Mouse (Mus musculus): Measurements from ENCODE around the gene Aqp2. TPM values are rescaled to one million over a fixed set of nuclear protein-coding genes. Genes with fewer than 3 reads are reported as not detected.

The Aqp2 gene
- polyA plus RNA-seq, 1 experiment from 2014 or later, result not detected

DNA sequence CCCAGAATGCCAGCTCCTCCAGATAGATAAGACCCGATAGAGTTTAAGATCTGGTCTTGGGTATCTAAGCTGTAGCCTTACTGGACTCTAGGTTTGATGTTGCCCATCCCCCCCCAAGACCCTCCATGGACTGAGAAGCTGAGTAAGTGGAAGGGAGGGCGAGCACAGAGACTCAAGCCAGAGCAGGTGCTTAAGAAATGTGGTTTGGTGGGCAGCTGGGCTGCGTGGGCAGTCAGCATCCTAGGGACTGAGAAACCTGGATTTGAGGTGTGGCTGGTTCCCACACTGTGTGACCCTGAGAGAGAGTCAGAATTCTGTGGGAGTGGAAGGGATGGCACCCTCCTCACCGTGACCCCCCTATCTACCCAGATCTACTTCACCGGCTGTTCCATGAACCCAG is 14.0 kb downstream of the Aqp2 start:
- H3K27ac ChIP-seq (replicated peaks), result no peak overlapping the region
- 77% methylated on average over 5 of the region's 5 CpGs for WGBS
- peaks cover 80% of the 10 kb centered on the region for H3K27me3 ChIP-seq

DNA sequence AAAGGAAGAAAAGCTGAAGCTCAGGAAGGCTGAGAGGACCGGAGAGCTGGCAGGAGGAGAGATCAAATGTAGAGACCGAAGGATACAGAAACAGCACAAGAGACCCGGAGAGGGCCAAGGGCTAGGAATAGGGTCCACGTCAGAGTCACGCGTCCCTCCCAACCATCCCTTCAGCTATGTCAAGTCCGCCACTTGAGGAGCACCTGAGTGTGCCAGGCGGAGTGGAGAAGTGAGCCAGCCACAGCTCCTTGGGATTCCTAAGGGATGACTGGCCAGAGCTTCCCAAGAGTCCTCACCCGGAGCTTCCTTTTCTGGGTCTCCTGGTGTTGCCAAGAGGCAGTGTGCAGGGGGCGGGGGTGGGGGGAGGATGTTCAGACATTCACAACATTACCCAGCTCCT is 16.1 kb downstream of the Aqp2 start:
- H3K4me3 ChIP-seq, result no peak overlapping the region
- no peak overlapping the region for H3K27ac ChIP-seq (replicated peaks)
- no peak for ATAC-seq (ENCODE audit: low read depth)
- H3K36me3 ChIP-seq, result no peaks in the 10 kb centered on the region
- H3K9ac ChIP-seq, result no peak overlapping the region
- WGBS, result 83% methylated on average over 10 of the region's 10 CpGs
- H3K4me2 ChIP-seq, result no peak overlapping the region
- H3K27me3 ChIP-seq, result peaks cover 59% of the 10 kb centered on the region
- peaks cover 40% of the 10 kb centered on the region for H3K4me1 ChIP-seq (replicated peaks)
- no peaks in the 10 kb centered on the region for H3K9me3 ChIP-seq

More for the DNA sequence above, 14.0 kb downstream of the Aqp2 start:
- Histone ChIP-seq H3K9ac (no peak overlapping the region), H3K4me1 (replicated peaks) (peaks cover 27% of the 10 kb centered on the region), H3K36me3 (no peaks in the 10 kb centered on the region), H3K9me3 (no peaks in the 10 kb centered on the region), H3K4me2 (no peak overlapping the region), H3K4me3 (no peak overlapping the region)
- ATAC-seq (ENCODE audit: low read depth), result no peak

- 0 out of 2 replicates have a peak overlapping the region, but pooled peaks have one; percentile 9 for H3K9ac ChIP-seq
- H3K4me2 ChIP-seq, result peak overlapping the region; percentile 20; the same call in 1 of the 2 replicates
- H3K4me1 ChIP-seq (replicated peaks), result peaks cover 44% of the 10 kb centered on the region
- no peaks in the 10 kb centered on the region for H3K9me3 ChIP-seq
- H3K4me3 ChIP-seq, result no peak overlapping the region
- peak overlapping the region; percentile 64 for H3K27ac ChIP-seq (replicated peaks)
- H3K36me3 ChIP-seq, result no peaks in the 10 kb centered on the region
- peaks cover 47% of the 10 kb centered on the region for H3K27me3 ChIP-seq
- ATAC-seq (ENCODE audit: low read depth), result peak; percentile 90
- WGBS, result 0% methylated on average over 7 of the region's 7 CpGs
These were observed 17.3 kb downstream of the Aqp2 start for GRCm38 (mm10) chr15:99596056-99596687.

DNA sequence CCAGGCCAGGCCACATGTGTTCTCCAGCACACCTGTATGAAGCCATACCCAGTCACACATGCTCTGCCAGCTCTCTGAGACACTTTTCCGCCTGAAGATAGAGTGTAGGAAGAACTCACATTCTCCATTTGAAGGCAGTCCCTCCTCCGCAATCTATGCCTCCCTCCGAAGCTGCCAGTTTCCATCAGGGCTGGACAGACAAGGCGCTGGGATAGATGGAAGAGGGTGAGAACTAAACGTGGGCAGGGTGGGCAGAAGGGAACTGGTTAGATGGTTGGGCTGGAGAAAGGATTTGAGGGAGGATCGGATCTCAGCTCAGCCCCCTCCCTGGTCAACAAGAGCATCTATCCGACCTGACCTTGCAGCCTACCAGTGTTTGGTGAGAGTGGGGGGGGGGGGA is 18.0 kb downstream of the Aqp2 start:
- Histone ChIP-seq H3K4me2 (no peak overlapping the region), H3K27ac (replicated peaks) (peak overlapping the region; percentile 46), H3K9ac (no peak overlapping the region), H3K27me3 (peaks cover 40% of the 10 kb centered on the region), H3K4me1 (replicated peaks) (peaks cover 49% of the 10 kb centered on the region), H3K36me3 (no peaks in the 10 kb centered on the region), H3K4me3 (no peak overlapping the region), H3K9me3 (no peaks in the 10 kb centered on the region)
- 62% methylated on average over 7 of the region's 7 CpGs for WGBS
- ATAC-seq (ENCODE audit: low read depth), result no peak; the same call in 1 of the 2 replicates

DNA sequence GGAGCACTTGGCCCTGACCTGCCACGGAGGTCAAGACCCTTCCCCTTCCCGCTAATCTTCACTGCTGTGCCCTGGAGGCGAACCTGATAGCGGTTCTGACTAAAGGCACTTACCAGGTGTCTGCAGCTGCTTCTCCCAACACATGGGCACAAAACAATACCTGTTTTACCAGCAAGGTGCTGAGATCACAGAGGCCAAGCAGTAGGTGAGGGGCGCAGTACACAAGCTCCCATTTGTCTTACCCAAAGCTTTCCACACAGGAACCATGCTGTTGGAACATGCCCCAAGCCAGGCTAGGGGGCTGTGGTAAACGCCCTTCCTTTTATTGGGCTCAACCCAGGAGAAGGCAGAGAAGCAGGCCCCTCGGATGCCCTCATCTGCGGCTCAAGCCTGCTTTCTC is 18.7 kb downstream of the Aqp2 start:
- peak overlapping the region; percentile 41; the same call in 1 of the 2 replicates for H3K9ac ChIP-seq
- no peak overlapping the region for H3K4me3 ChIP-seq
- peaks cover 55% of the 10 kb centered on the region for H3K4me1 ChIP-seq (replicated peaks)
- peaks cover 33% of the 10 kb centered on the region for H3K27me3 ChIP-seq
- H3K9me3 ChIP-seq, result no peaks in the 10 kb centered on the region
- H3K4me2 ChIP-seq, result no peak overlapping the region
- no peak for ATAC-seq (ENCODE audit: low read depth)
- 60% methylated on average over 8 of the region's 8 CpGs for WGBS
- H3K27ac ChIP-seq (replicated peaks), result peak overlapping the region; percentile 46; the same call in 1 of the 2 replicates
- no peaks in the 10 kb centered on the region for H3K36me3 ChIP-seq

GRCm38 (mm10) chr15:99599245-99600070 is 20.6 kb downstream of the Aqp2 start:
- H3K4me1 ChIP-seq (replicated peaks), result peaks cover 62% of the 10 kb centered on the region
- peak; percentile 19; the same call in 1 of the 2 replicates for ATAC-seq (ENCODE audit: low read depth)
- H3K9me3 ChIP-seq, result no peaks in the 10 kb centered on the region
- peaks cover 17% of the 10 kb centered on the region for H3K27me3 ChIP-seq
- H3K9ac ChIP-seq, result no peak overlapping the region
- H3K36me3 ChIP-seq, result no peaks in the 10 kb centered on the region
- WGBS, result 38% methylated on average over 17 of the region's 17 CpGs
- no peak overlapping the region; the same call in 1 of the 2 replicates for H3K4me2 ChIP-seq
- no peak overlapping the region for H3K4me3 ChIP-seq
- peak overlapping the region; percentile 87 for H3K27ac ChIP-seq (replicated peaks)

- no peaks in the 10 kb centered on the region for H3K36me3 ChIP-seq
- ATAC-seq (ENCODE audit: low read depth), result no peak
- no peak within 1 kb of the TSS for H3K4me3 ChIP-seq
- H3K4me1 ChIP-seq (replicated peaks), result peaks cover 77% of the 10 kb centered on the region
- peak within 1 kb of the TSS; percentile 87 for H3K27ac ChIP-seq (replicated peaks)
- no peaks in the 10 kb centered on the region for H3K9me3 ChIP-seq
- 44% methylated on average over 22 of the region's 22 CpGs for WGBS
- peak within 1 kb of the TSS; percentile 51; the same call in 1 of the 2 replicates for H3K9ac ChIP-seq
- peak within 1 kb of the TSS; percentile 27 for H3K4me2 ChIP-seq
- H3K27me3 ChIP-seq, result peaks cover 3% of the 10 kb centered on the region; the same call in 1 of the 2 replicates
These were observed 22.3 kb downstream of the Aqp2 start, which contains the start of gene Aqp6 for GRCm38 (mm10) chr15:99600986-99601822. Gene Aqp6 (plus strand): TSS chr15:99601400.

GRCm38 (mm10) chr15:99601823-99602120 is 22.9 kb downstream of the Aqp2 start:
- no peaks in the 10 kb centered on the region for H3K9me3 ChIP-seq
- no peaks in the 10 kb centered on the region for H3K36me3 ChIP-seq
- H3K9ac ChIP-seq, result no peak overlapping the region
- H3K4me3 ChIP-seq, result no peak overlapping the region
- H3K4me1 ChIP-seq (replicated peaks), result peaks cover 77% of the 10 kb centered on the region
- peaks cover 3% of the 10 kb centered on the region; the same call in 1 of the 2 replicates for H3K27me3 ChIP-seq
- WGBS, result 17% methylated on average over 5 of the region's 5 CpGs
- ATAC-seq (ENCODE audit: low read depth), result no peak
- no peak overlapping the region; the same call in 1 of the 2 replicates for H3K4me2 ChIP-seq
- H3K27ac ChIP-seq (replicated peaks), result peak overlapping the region; percentile 87

DNA sequence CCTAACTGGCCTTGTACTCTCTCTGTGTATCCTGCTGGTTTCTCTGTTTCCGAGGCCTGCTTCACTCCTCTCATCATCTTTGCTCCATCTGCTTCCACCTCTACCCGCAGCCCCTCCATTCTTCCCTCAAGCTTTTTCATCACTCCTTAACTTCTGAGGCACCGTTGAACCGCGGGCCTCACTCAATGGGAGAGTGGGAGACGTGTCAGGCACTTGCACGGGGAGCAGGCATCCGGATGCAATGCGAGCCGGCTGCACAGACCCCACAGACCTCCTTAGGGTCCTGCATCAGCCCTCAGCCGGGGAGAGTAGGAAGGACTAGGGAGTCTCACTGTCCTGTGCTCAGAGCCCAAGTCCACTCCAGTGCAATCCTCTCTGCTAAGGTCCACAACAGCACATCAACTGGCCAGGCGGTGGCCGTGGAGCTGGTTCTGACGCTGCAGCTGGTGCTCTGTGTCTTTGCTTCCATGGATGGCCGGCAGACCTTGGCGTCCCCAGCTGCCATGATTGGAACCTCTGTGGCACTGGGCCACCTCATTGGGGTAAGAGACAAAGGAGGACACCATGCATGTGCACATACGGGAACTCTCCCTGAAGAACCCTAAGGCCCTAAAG is 23.5 kb downstream of the Aqp2 start:
- H3K9me3 ChIP-seq, result no peaks in the 10 kb centered on the region
- H3K4me3 ChIP-seq, result no peak overlapping the region
- H3K27ac ChIP-seq (replicated peaks), result peak overlapping the region; percentile 87
- 63% methylated on average over 17 of the region's 17 CpGs for WGBS
- peaks cover 3% of the 10 kb centered on the region; the same call in 1 of the 2 replicates for H3K27me3 ChIP-seq
- no peak overlapping the region for H3K4me2 ChIP-seq
- H3K36me3 ChIP-seq, result no peaks in the 10 kb centered on the region
- H3K9ac ChIP-seq, result 0 out of 2 replicates have a peak overlapping the region, but pooled peaks have one; percentile 38
- peaks cover 78% of the 10 kb centered on the region for H3K4me1 ChIP-seq (replicated peaks)
- no peak for ATAC-seq (ENCODE audit: low read depth)

- peak overlapping the region; percentile 87 for H3K27ac ChIP-seq (replicated peaks)
- ATAC-seq (ENCODE audit: low read depth), result no peak
- peaks cover 80% of the 10 kb centered on the region for H3K4me1 ChIP-seq (replicated peaks)
- no peak overlapping the region for H3K4me3 ChIP-seq
- H3K36me3 ChIP-seq, result no peaks in the 10 kb centered on the region
- H3K9ac ChIP-seq, result no peak overlapping the region
- H3K4me2 ChIP-seq, result no peak overlapping the region
- 84% methylated on average over 7 of the region's 7 CpGs for WGBS
- H3K9me3 ChIP-seq, result no peaks in the 10 kb centered on the region
- H3K27me3 ChIP-seq, result peaks cover 3% of the 10 kb centered on the region; the same call in 1 of the 2 replicates
These were observed 24.4 kb downstream of the Aqp2 start for GRCm38 (mm10) chr15:99603216-99603615.

GRCm38 (mm10) chr15:99605595-99605994 is 26.7 kb downstream of the Aqp2 start:
- H3K36me3 ChIP-seq, result no peaks in the 10 kb centered on the region
- peaks cover 3% of the 10 kb centered on the region; the same call in 1 of the 2 replicates for H3K27me3 ChIP-seq
- no peak overlapping the region for H3K4me3 ChIP-seq
- 0 out of 2 replicates have a peak overlapping the region, but pooled peaks have one; percentile 9 for H3K27ac ChIP-seq (replicated peaks)
- H3K4me1 ChIP-seq (replicated peaks), result peaks cover 73% of the 10 kb centered on the region
- no peak overlapping the region for H3K9ac ChIP-seq
- ATAC-seq (ENCODE audit: low read depth), result no peak
- 66% methylated on average over 3 of the region's 3 CpGs for WGBS
- H3K4me2 ChIP-seq, result no peak overlapping the region
- no peaks in the 10 kb centered on the region for H3K9me3 ChIP-seq

All from neural tube, embryonic 13.5 days (tissue).